Mouse (Mus musculus) E14TG2a.4 (cell line): ENCODE measurements around the gene Gm28042.

Experiments used
- CTCF ChIP-seq: conservative IDR thresholded peaks from 2 replicates; pipeline ENCODE4 v1.5.1; 2014; ENCODE audit warnings: low read length
- NANOG ChIP-seq: IDR thresholded peaks from 2 replicates; pipeline ENCODE4 v1.6.1; 2014; ENCODE audit warnings: borderline replicate concordance, low read length, mixed read lengths

GRCm38 (mm10) chr2:120017599-120017998, 9.7 kb upstream of the Gm28042 start:
- no peak for TF ChIP-seq CTCF
- TF ChIP-seq NANOG, result no peak
